Mouse (Mus musculus) CH12.LX (cell line): ENCODE measurements around the gene Sycp2l. TPM values are rescaled to one million over a fixed set of nuclear protein-coding genes. Genes with fewer than 3 reads are reported as not detected.

ENCODE experiments used
- DNase-seq: peaks from one replicate; pipeline ENCODE4 v3.0.0-alpha.2; 2013; ENCODE audit errors: extremely low read depth
- H3K27ac ChIP-seq: 2 replicates; pipeline ENCODE4 v1.5.1; 2012; ENCODE audit warnings: low read depth, mild to moderate bottlenecking, control low read depth, moderate library complexity; ENCODE audit not compliant: insufficient read depth
- H3K27me3 ChIP-seq: replicated peaks from 2 replicates; pipeline ENCODE3; 2012; ENCODE audit warnings: inconsistent platforms
- H3K36me3 ChIP-seq, 2 experiments: replicated peaks in 1 of 2; 2 replicates each; pipeline versions ENCODE3 to v1.6.1; 2012; ENCODE audit warnings: inconsistent platforms in 1 of 2, low read length in 1 of 2, mild to moderate bottlenecking in 1 of 2, mixed read lengths in 1 of 2, moderate library complexity in 1 of 2; ENCODE audit not compliant: control insufficient read depth in 1 of 2, insufficient read depth in 1 of 2
- H3K4me1 ChIP-seq, 2 experiments: 2 replicates each; pipeline ENCODE4 v1.6.1; 2012; ENCODE audit warnings: inconsistent platforms in 1 of 2, moderate library complexity in 1 of 2; ENCODE audit not compliant: insufficient read depth in 2 of 2, control insufficient read depth in 1 of 2
- H3K4me2 ChIP-seq: 2 replicates; pipeline ENCODE4 v1.6.1; 2012; ENCODE audit warnings: low read depth, mild to moderate bottlenecking, control low read depth; ENCODE audit not compliant: poor library complexity, insufficient read depth, severe bottlenecking
- H3K4me3 ChIP-seq, 3 experiments: fragments of 150-350 bp in 1 of 3; sonication (generic) in 1 of 3; replicated peaks in 1 of 3; 2 replicates each; pipeline versions ENCODE3 to v1.5.1; 2011 to 2012; ENCODE audit warnings: low read depth in 2 of 3, low read length in 2 of 3, mild to moderate bottlenecking in 2 of 3, moderate library complexity in 2 of 3, control low read depth in 1 of 3, improper control_type of control experiment in 1 of 3, inconsistent platforms in 1 of 3, mixed read lengths in 1 of 3; ENCODE audit not compliant: poor library complexity in 1 of 3
- H3K79me2 ChIP-seq: replicated peaks from 2 replicates; pipeline ENCODE4 v1.6.1; 2012; ENCODE audit warnings: mild to moderate bottlenecking, moderate library complexity; ENCODE audit not compliant: control insufficient read depth, poor library complexity, insufficient read depth, severe bottlenecking; ENCODE audit errors: extremely low read depth
- H3K9ac ChIP-seq: 2 replicates; pipeline ENCODE4 v1.6.1; 2012; ENCODE audit warnings: low read depth, mild to moderate bottlenecking, control low read depth, moderate library complexity; ENCODE audit not compliant: insufficient read depth
- H3K9me3 ChIP-seq: replicated peaks from 2 replicates; pipeline ENCODE3; 2012; ENCODE audit warnings: low read length, inconsistent platforms, mixed read lengths
- BHLHE40 ChIP-seq: IDR thresholded peaks from 2 replicates; pipeline ENCODE4 v1.6.1; 2011; ENCODE audit warnings: mild to moderate bottlenecking, low read depth, low read length, improper control_type of control experiment
- CHD2 ChIP-seq: IDR thresholded peaks from 2 replicates; pipeline ENCODE4 v1.6.1; 2011; ENCODE audit warnings: low read length, improper control_type of control experiment
- ELF1 ChIP-seq: IDR thresholded peaks from 2 replicates; pipeline ENCODE4 v1.6.1; 2014; ENCODE audit warnings: low read depth, mild to moderate bottlenecking, inconsistent platforms, low read length, improper control_type of control experiment
- GABPA ChIP-seq: IDR thresholded peaks from 2 replicates; pipeline ENCODE4 v1.6.1; 2012; ENCODE audit warnings: low read depth, low read length, improper control_type of control experiment, inconsistent platforms; ENCODE audit not compliant: insufficient replicate concordance
- IRF4 ChIP-seq: IDR thresholded peaks from 2 replicates; pipeline ENCODE4 v1.6.1; 2014; ENCODE audit warnings: low read depth, mild to moderate bottlenecking, inconsistent platforms, low read length, improper control_type of control experiment
- JUN ChIP-seq: IDR thresholded peaks from 2 replicates; pipeline ENCODE4 v1.6.1; 2011; ENCODE audit warnings: low read depth, mild to moderate bottlenecking, low read length, improper control_type of control experiment, moderate library complexity; ENCODE audit not compliant: insufficient read depth
- JUND ChIP-seq: conservative IDR thresholded peaks from 2 replicates; pipeline ENCODE4 v1.6.1; 2011; ENCODE audit warnings: low read depth, low read length, improper control_type of control experiment
- KAT2A ChIP-seq: IDR thresholded peaks from 2 replicates; pipeline ENCODE4 v1.6.1; 2012; ENCODE audit warnings: low read length, improper control_type of control experiment, inconsistent platforms; ENCODE audit not compliant: insufficient replicate concordance
- MAX ChIP-seq: IDR thresholded peaks from 2 replicates; pipeline ENCODE4 v1.6.1; 2011; ENCODE audit warnings: low read length, improper control_type of control experiment
- MAZ ChIP-seq: IDR thresholded peaks from 2 replicates; pipeline ENCODE4 v1.6.1; 2012; ENCODE audit warnings: low read depth, mild to moderate bottlenecking, inconsistent platforms, low read length, improper control_type of control experiment, moderate library complexity
- MEF2A ChIP-seq: IDR thresholded peaks from 2 replicates; pipeline ENCODE4 v1.6.1; 2014; ENCODE audit warnings: low read depth, mild to moderate bottlenecking, inconsistent platforms, low read length, improper control_type of control experiment, borderline replicate concordance
- NELFE ChIP-seq: IDR thresholded peaks from 2 replicates; pipeline ENCODE4 v1.6.1; 2011; ENCODE audit warnings: low read depth, low read length, improper control_type of control experiment
- NRF1 ChIP-seq: IDR thresholded peaks from 2 replicates; pipeline ENCODE4 v1.6.1; 2014; ENCODE audit warnings: low read depth, mild to moderate bottlenecking, inconsistent platforms, low read length, improper control_type of control experiment, moderate library complexity
- PAX5 ChIP-seq: IDR thresholded peaks from 2 replicates; pipeline ENCODE4 v1.6.1; 2012; ENCODE audit warnings: low read length, inconsistent platforms, mixed read lengths
- RCOR1 ChIP-seq: conservative IDR thresholded peaks from 2 replicates; pipeline ENCODE4 v1.6.1; 2012; ENCODE audit warnings: low read depth, mild to moderate bottlenecking, inconsistent platforms, low read length, improper control_type of control experiment
- SIN3A ChIP-seq: IDR thresholded peaks from 2 replicates; pipeline ENCODE4 v1.6.1; 2012; ENCODE audit warnings: low read length, improper control_type of control experiment, inconsistent platforms
- SMC3 ChIP-seq: IDR thresholded peaks from 2 replicates; pipeline ENCODE4 v1.6.1; 2011; ENCODE audit warnings: low read depth, low read length, improper control_type of control experiment
- TCF12 ChIP-seq: IDR thresholded peaks from 2 replicates; pipeline ENCODE4 v1.6.1; 2014; ENCODE audit warnings: low read depth, mild to moderate bottlenecking, inconsistent platforms, low read length, improper control_type of control experiment
- UBTF ChIP-seq: IDR thresholded peaks from 2 replicates; pipeline ENCODE4 v1.6.1; 2012; ENCODE audit warnings: low read depth, mild to moderate bottlenecking, inconsistent platforms, low read length, improper control_type of control experiment, moderate library complexity
- ZC3H11A ChIP-seq: IDR thresholded peaks from 2 replicates; pipeline ENCODE4 v1.6.1; 2012; ENCODE audit warnings: low read depth, mild to moderate bottlenecking, inconsistent platforms, low read length, improper control_type of control experiment
- ZKSCAN1 ChIP-seq: IDR thresholded peaks from 2 replicates; pipeline ENCODE4 v1.6.1; 2012; ENCODE audit warnings: low read depth, inconsistent platforms, low read length, improper control_type of control experiment, borderline replicate concordance
- ZMIZ1 ChIP-seq: IDR thresholded peaks from 2 replicates; pipeline ENCODE4 v1.6.1; 2012; ENCODE audit warnings: low read depth, mild to moderate bottlenecking, inconsistent platforms, low read length, improper control_type of control experiment
- dilution Hi-C: fragments of 300-500 bp; cut with MboI; formaldehyde crosslinking; loops from 2 replicates; pipeline ENCODE4 v1.14.3; 2020; ENCODE audit warnings: low sequenced_read_pairs; ENCODE audit not compliant: extremely low pct_unique_long_range_greater_than_20kb, extremely low pct_ligation_motif_present
- in situ Hi-C: fragments of 300-500 bp; cut with MboI; formaldehyde crosslinking; loops from 3 replicates; pipeline ENCODE4 v1.14.3; 2019; ENCODE audit warnings: low sequenced_read_pairs, low pct_ligation_motif_present, low pct_unique_long_range_greater_than_20kb, mixed read lengths
- polyA plus RNA-seq: library from polyadenylated mRNA; unstranded; fragments of >175 nt; gene quantifications from 2 replicates; pipeline ENCODE4 v1.2.1, GENCODE M21; 2012; ENCODE audit warnings: low read depth; ENCODE audit not compliant: insufficient read length
- total RNA-seq, 2 experiments: library from RNA; depleted of rRNA; stranded (reverse); fragments of 300-350 nt in 1 of 2; fragments of >200 nt in 1 of 2; gene quantifications; 2 replicates each; pipeline ENCODE4 v1.2.3; 2012 to 2014

Sycp2l gene
- total and polyA plus RNA-seq, 3 experiments, result 0.21 to 1.3 (median 0.36) TPM

GRCm38 (mm10) chr13:41103841-41104525 lies 10.1 kb upstream of the Sycp2l start:
- H3K79me2 ChIP-seq, result no peaks in the 10 kb centered on the region
- H3K27ac ChIP-seq, result no peak overlapping the region
- TF ChIP-seq JUN, result no peak
- TF ChIP-seq IRF4, result no peak
- no peak for TF ChIP-seq NELFE
- TF ChIP-seq MAX, result no peak
- TF ChIP-seq SIN3A, result no peak
- no peak for TF ChIP-seq UBTF
- TF ChIP-seq RCOR1, result no peak
- no peaks in the 10 kb centered on the region for H3K27me3 ChIP-seq
- in situ Hi-C loops (no loop called here), dilution Hi-C loops (no loop called here)
- DNase-seq, result no peak
- H3K4me1 ChIP-seq, result peaks cover 3 to 44% of the 10 kb centered on the region in 2 experiments; a peak in 3 of 4 replicates
- no peak overlapping the region for H3K9ac ChIP-seq
- H3K36me3 ChIP-seq, result peaks cover 0 to 47% of the 10 kb centered on the region in 2 experiments
- H3K4me2 ChIP-seq, result no peak overlapping the region
- no peak overlapping the region for H3K4me3 ChIP-seq
- H3K9me3 ChIP-seq, result peaks cover 3% of the 10 kb centered on the region

GRCm38 (mm10) chr13:41105541-41105940 lies 8.6 kb upstream of the Sycp2l start:
- Histone ChIP-seq H3K36me3 (peaks cover 0 to 47% of the 10 kb centered on the region in 2 experiments), H3K4me2 (no peak overlapping the region), H3K27me3 (no peaks in the 10 kb centered on the region), H3K79me2 (no peaks in the 10 kb centered on the region), H3K9me3 (peaks cover 3% of the 10 kb centered on the region), H3K27ac (no peak overlapping the region), H3K4me1 (peaks cover 3 to 56% of the 10 kb centered on the region in 2 experiments; a peak in 3 of 4 replicates), H3K4me3 (no peak overlapping the region), H3K9ac (no peak overlapping the region)
- TF ChIP-seq NRF1 (peak; percentile 83), ELF1 (0 out of 2 replicates have a peak, but pooled peaks have one; percentile 18), ZC3H11A (no peak), BHLHE40 (0 out of 2 replicates have a peak, but pooled peaks have one; percentile 19), TCF12 (0 out of 2 replicates have a peak, but pooled peaks have one; percentile 34)
- peak; percentile 71 for DNase-seq
- in situ Hi-C loops (no loop called here), dilution Hi-C loops (no loop called here)

GRCm38 (mm10) chr13:41110935-41111334 lies 3.2 kb upstream of the Sycp2l start, which contains the start of gene Gcm2:
Gene Gcm2 (minus strand): TSS chr13:41111035.
- dilution Hi-C loops, result no loop called here
- H3K36me3 ChIP-seq, result peaks cover 0 to 13% of the 10 kb centered on the region in 2 experiments
- no peaks in the 10 kb centered on the region for H3K27me3 ChIP-seq
- H3K4me1 ChIP-seq, result peaks cover 0 to 35% of the 10 kb centered on the region in 2 experiments; a peak in 2 of 4 replicates
- H3K79me2 ChIP-seq, result no peaks in the 10 kb centered on the region
- no peaks in the 10 kb centered on the region for H3K9me3 ChIP-seq
- TF ChIP-seq CHD2 (no peak), ZMIZ1 (no peak), MAX (no peak), JUN (no peak), ZC3H11A (no peak), MAZ (no peak), NRF1 (no peak), NELFE (no peak), ZKSCAN1 (no peak), BHLHE40 (no peak), KAT2A (no peak), SMC3 (no peak), PAX5 (no peak), GABPA (no peak), MEF2A (no peak), JUND (no peak)
- H3K9ac ChIP-seq, result no peak within 1 kb of the TSS
- H3K27ac ChIP-seq, result no peak within 1 kb of the TSS
- peak within 1 kb of the TSS; percentile 24; the same call in 1 of the 2 replicates for H3K4me2 ChIP-seq
- DNase-seq, result no peak
- in situ Hi-C loops, result no loop called here
- peak within 1 kb of the TSS in 1 of 3 experiments; percentile 51 for H3K4me3 ChIP-seq
